Mouse (Mus musculus) CH12.LX (cell line): ENCODE data around the gene Aldh3b1. TPM values are rescaled to one million over a fixed set of nuclear protein-coding genes. Genes with fewer than 3 reads are reported as not detected.

Source experiments
- DNase-seq: peaks from one replicate; pipeline ENCODE4 v3.0.0-alpha.2; 2013; ENCODE audit errors: extremely low read depth
- H3K27ac ChIP-seq: 2 replicates; pipeline ENCODE4 v1.5.1; 2012; ENCODE audit warnings: low read depth, mild to moderate bottlenecking, control low read depth, moderate library complexity; ENCODE audit not compliant: insufficient read depth
- H3K27me3 ChIP-seq: replicated peaks from 2 replicates; pipeline ENCODE3; 2012; ENCODE audit warnings: inconsistent platforms
- H3K36me3 ChIP-seq, 2 experiments: replicated peaks in 1 of 2; 2 replicates each; pipeline versions ENCODE3 to v1.6.1; 2012; ENCODE audit warnings: inconsistent platforms in 1 of 2, low read length in 1 of 2, mild to moderate bottlenecking in 1 of 2, mixed read lengths in 1 of 2, moderate library complexity in 1 of 2; ENCODE audit not compliant: control insufficient read depth in 1 of 2, insufficient read depth in 1 of 2
- H3K4me1 ChIP-seq, 2 experiments: 2 replicates each; pipeline ENCODE4 v1.6.1; 2012; ENCODE audit warnings: inconsistent platforms in 1 of 2, moderate library complexity in 1 of 2; ENCODE audit not compliant: insufficient read depth in 2 of 2, control insufficient read depth in 1 of 2
- H3K4me2 ChIP-seq: 2 replicates; pipeline ENCODE4 v1.6.1; 2012; ENCODE audit warnings: low read depth, mild to moderate bottlenecking, control low read depth; ENCODE audit not compliant: poor library complexity, insufficient read depth, severe bottlenecking
- H3K4me3 ChIP-seq, 3 experiments: fragments of 150-350 bp in 1 of 3; sonication (generic) in 1 of 3; replicated peaks in 1 of 3; 2 replicates each; pipeline versions ENCODE3 to v1.5.1; 2011 to 2012; ENCODE audit warnings: low read depth in 2 of 3, low read length in 2 of 3, mild to moderate bottlenecking in 2 of 3, moderate library complexity in 2 of 3, control low read depth in 1 of 3, improper control_type of control experiment in 1 of 3, inconsistent platforms in 1 of 3, mixed read lengths in 1 of 3; ENCODE audit not compliant: poor library complexity in 1 of 3
- H3K79me2 ChIP-seq: replicated peaks from 2 replicates; pipeline ENCODE4 v1.6.1; 2012; ENCODE audit warnings: mild to moderate bottlenecking, moderate library complexity; ENCODE audit not compliant: control insufficient read depth, poor library complexity, insufficient read depth, severe bottlenecking; ENCODE audit errors: extremely low read depth
- H3K9ac ChIP-seq: 2 replicates; pipeline ENCODE4 v1.6.1; 2012; ENCODE audit warnings: low read depth, mild to moderate bottlenecking, control low read depth, moderate library complexity; ENCODE audit not compliant: insufficient read depth
- H3K9me3 ChIP-seq: replicated peaks from 2 replicates; pipeline ENCODE3; 2012; ENCODE audit warnings: low read length, inconsistent platforms, mixed read lengths
- CTCF ChIP-seq, 2 experiments: IDR thresholded peaks in 1 of 2; conservative IDR thresholded peaks in 1 of 2; 2 replicates each; pipeline ENCODE4 v1.5.1; 2011 to 2012; ENCODE audit warnings: low read depth in 2 of 2, low read length in 2 of 2, improper control_type of control experiment in 1 of 2, inconsistent platforms in 1 of 2, mild to moderate bottlenecking in 1 of 2, moderate library complexity in 1 of 2
- E2F4 ChIP-seq: IDR thresholded peaks from 2 replicates; pipeline ENCODE4 v1.6.1; 2011; ENCODE audit warnings: low read depth, low read length, improper control_type of control experiment; ENCODE audit not compliant: insufficient replicate concordance
- ELF1 ChIP-seq: IDR thresholded peaks from 2 replicates; pipeline ENCODE4 v1.6.1; 2014; ENCODE audit warnings: low read depth, mild to moderate bottlenecking, inconsistent platforms, low read length, improper control_type of control experiment
- EP300 ChIP-seq: IDR thresholded peaks from 2 replicates; pipeline ENCODE4 v1.6.1; 2011; ENCODE audit warnings: low read length, improper control_type of control experiment
- HCFC1 ChIP-seq: IDR thresholded peaks from 2 replicates; pipeline ENCODE4 v1.6.1; 2012; ENCODE audit warnings: low read depth, mild to moderate bottlenecking, inconsistent platforms, low read length, improper control_type of control experiment
- IRF4 ChIP-seq: IDR thresholded peaks from 2 replicates; pipeline ENCODE4 v1.6.1; 2014; ENCODE audit warnings: low read depth, mild to moderate bottlenecking, inconsistent platforms, low read length, improper control_type of control experiment
- MAX ChIP-seq: IDR thresholded peaks from 2 replicates; pipeline ENCODE4 v1.6.1; 2011; ENCODE audit warnings: low read length, improper control_type of control experiment
- MAZ ChIP-seq: IDR thresholded peaks from 2 replicates; pipeline ENCODE4 v1.6.1; 2012; ENCODE audit warnings: low read depth, mild to moderate bottlenecking, inconsistent platforms, low read length, improper control_type of control experiment, moderate library complexity
- MEF2A ChIP-seq: IDR thresholded peaks from 2 replicates; pipeline ENCODE4 v1.6.1; 2014; ENCODE audit warnings: low read depth, mild to moderate bottlenecking, inconsistent platforms, low read length, improper control_type of control experiment, borderline replicate concordance
- MXI1 ChIP-seq: IDR thresholded peaks from 2 replicates; pipeline ENCODE4 v1.6.1; 2011; ENCODE audit warnings: mild to moderate bottlenecking, low read depth, low read length, improper control_type of control experiment
- PAX5 ChIP-seq: IDR thresholded peaks from 2 replicates; pipeline ENCODE4 v1.6.1; 2012; ENCODE audit warnings: low read length, inconsistent platforms, mixed read lengths
- POLR2A ChIP-seq: IDR thresholded peaks from 2 replicates; pipeline ENCODE4 v1.6.1; 2011; ENCODE audit warnings: low read depth, mild to moderate bottlenecking, improper control_type of control experiment, low read length
- POLR2AphosphoS2 ChIP-seq: IDR thresholded peaks from 2 replicates; pipeline ENCODE4 v1.6.1; 2011; ENCODE audit warnings: low read depth, low read length, improper control_type of control experiment
- RAD21 ChIP-seq: IDR thresholded peaks from 2 replicates; pipeline ENCODE4 v1.6.1; 2011; ENCODE audit warnings: low read depth, mild to moderate bottlenecking, low read length, improper control_type of control experiment, moderate library complexity
- SIN3A ChIP-seq: IDR thresholded peaks from 2 replicates; pipeline ENCODE4 v1.6.1; 2012; ENCODE audit warnings: low read length, improper control_type of control experiment, inconsistent platforms
- TBP ChIP-seq: conservative IDR thresholded peaks from 2 replicates; pipeline ENCODE4 v1.6.1; 2011; ENCODE audit warnings: low read depth, low read length, improper control_type of control experiment
- ZKSCAN1 ChIP-seq: IDR thresholded peaks from 2 replicates; pipeline ENCODE4 v1.6.1; 2012; ENCODE audit warnings: low read depth, inconsistent platforms, low read length, improper control_type of control experiment, borderline replicate concordance
- ZMIZ1 ChIP-seq: IDR thresholded peaks from 2 replicates; pipeline ENCODE4 v1.6.1; 2012; ENCODE audit warnings: low read depth, mild to moderate bottlenecking, inconsistent platforms, low read length, improper control_type of control experiment
- ZNF384 ChIP-seq: IDR thresholded peaks from 2 replicates; pipeline ENCODE4 v1.6.1; 2012; ENCODE audit warnings: low read depth, low read length, improper control_type of control experiment, inconsistent platforms
- dilution Hi-C: fragments of 300-500 bp; cut with MboI; formaldehyde crosslinking; loops from 2 replicates; pipeline ENCODE4 v1.14.3; 2020; ENCODE audit warnings: low sequenced_read_pairs; ENCODE audit not compliant: extremely low pct_unique_long_range_greater_than_20kb, extremely low pct_ligation_motif_present
- in situ Hi-C: fragments of 300-500 bp; cut with MboI; formaldehyde crosslinking; loops from 3 replicates; pipeline ENCODE4 v1.14.3; 2019; ENCODE audit warnings: low sequenced_read_pairs, low pct_ligation_motif_present, low pct_unique_long_range_greater_than_20kb, mixed read lengths
- polyA plus RNA-seq: library from polyadenylated mRNA; unstranded; fragments of >175 nt; gene quantifications from 2 replicates; pipeline ENCODE4 v1.2.1, GENCODE M21; 2012; ENCODE audit warnings: low read depth; ENCODE audit not compliant: insufficient read length
- total RNA-seq, 2 experiments: library from RNA; depleted of rRNA; stranded (reverse); fragments of 300-350 nt in 1 of 2; fragments of >200 nt in 1 of 2; gene quantifications; 2 replicates each; pipeline ENCODE4 v1.2.3; 2012 to 2014

The Aldh3b1 gene
- total and polyA plus RNA-seq, 3 experiments, result 5.9 to 8.1 (median 8.1) TPM

DNA sequence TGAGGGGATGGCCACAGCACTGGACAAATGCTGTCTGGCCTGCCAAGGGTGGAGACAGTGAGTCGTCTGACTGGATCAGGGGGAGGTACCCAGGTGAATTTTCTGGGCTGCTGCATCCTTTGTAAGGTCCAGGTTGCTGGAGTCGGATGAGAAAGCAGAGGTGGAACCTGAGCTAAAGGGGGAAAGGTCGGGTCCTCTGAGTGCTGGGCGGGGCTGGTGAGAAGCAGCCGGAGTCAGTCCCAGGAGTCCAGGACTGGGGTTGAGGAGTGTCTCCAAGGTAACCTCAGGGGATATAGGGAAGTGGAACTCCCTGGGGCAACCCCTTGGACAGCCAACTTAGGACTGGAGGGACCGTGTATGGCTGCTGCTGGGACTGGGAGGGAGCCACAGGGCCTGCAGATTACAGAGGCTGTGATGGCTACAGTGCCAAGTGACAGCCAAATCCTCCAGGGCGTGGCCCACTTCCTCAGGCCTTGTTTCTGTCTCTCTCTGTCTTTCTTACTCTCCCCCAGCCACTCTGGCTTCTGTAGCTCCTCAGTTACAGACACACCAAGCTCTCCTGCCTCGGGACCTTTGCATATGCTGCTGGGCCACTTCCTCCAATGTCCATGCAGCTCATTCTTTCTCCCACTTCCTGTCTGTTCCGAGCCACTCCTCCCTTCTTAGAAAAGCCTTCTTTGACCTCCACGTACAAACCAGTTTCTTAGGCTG is 6.8 kb downstream of the Aldh3b1 start:
- peaks cover 0 to 20% of the 10 kb centered on the region in 2 experiments for H3K36me3 ChIP-seq
- dilution Hi-C loops, result no loop called here
- H3K79me2 ChIP-seq, result no peaks in the 10 kb centered on the region
- TF ChIP-seq E2F4 (no peak), EP300 (peak; percentile 57), MXI1 (no peak), ZNF384 (no peak), RAD21 (peak; percentile 6; the same call in 1 of the 2 replicates), MAX (no peak; the same call in 1 of the 2 replicates), MAZ (no peak), PAX5 (no peak), IRF4 (peak; percentile 61), TBP (0 out of 2 replicates have a peak, but pooled peaks have one; percentile 38), POLR2A (peak; percentile 45; the same call in 1 of the 2 replicates), SIN3A (no peak), POLR2AphosphoS2 (no peak), ELF1 (peak; percentile 61), CTCF (conservative IDR thresholded peaks at IDR 0.05 in 1 of 2, IDR thresholded peaks at IDR 0.05 in 1 of 2; ENCODE audit: low read depth in 2 of 2, low read length in 2 of 2) (no peak), ZKSCAN1 (no peak), ZMIZ1 (0 out of 2 replicates have a peak, but pooled peaks have one; percentile 29), HCFC1 (no peak), MEF2A (peak; percentile 62; the same call in 1 of the 2 replicates)
- TF ChIP-seq, all 38 proteins: peak for 8
- H3K27me3 ChIP-seq, result no peaks in the 10 kb centered on the region
- H3K27ac ChIP-seq, result peak overlapping the region; percentile 84
- peak overlapping the region; percentile 34; the same call in 1 of the 2 replicates for H3K4me2 ChIP-seq
- peak overlapping the region in 1 of 3 experiments; percentile 1 for H3K4me3 ChIP-seq
- DNase-seq, result peak; percentile 75
- H3K9ac ChIP-seq, result peak overlapping the region; percentile 2; the same call in 1 of the 2 replicates
- no peaks in the 10 kb centered on the region for H3K9me3 ChIP-seq
- in situ Hi-C loops, result no loop called here
- peaks cover 30 to 59% of the 10 kb centered on the region in 2 experiments for H3K4me1 ChIP-seq

DNA sequence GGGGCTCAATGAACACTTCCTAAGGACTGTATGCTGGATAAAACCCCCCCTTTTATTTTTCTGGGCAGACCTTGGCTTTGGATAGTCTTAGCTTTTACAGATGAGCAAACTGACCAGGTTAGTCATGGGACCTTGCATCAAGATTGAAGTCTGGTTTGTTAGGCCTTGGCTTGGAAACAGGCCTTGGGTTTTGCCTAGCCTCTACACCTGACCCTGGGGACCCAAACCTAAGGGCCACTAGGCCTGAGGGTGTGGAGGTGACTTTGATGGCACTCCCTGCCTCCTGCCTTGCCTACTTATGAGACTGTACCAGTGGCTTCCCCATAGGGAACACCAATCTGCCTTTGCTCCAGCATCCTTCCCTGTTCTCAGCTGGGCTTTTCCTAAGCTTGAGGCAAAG is 9.7 kb downstream of the Aldh3b1 start:
- H3K4me1 ChIP-seq, result peaks cover 25 to 48% of the 10 kb centered on the region in 2 experiments
- TF ChIP-seq ZKSCAN1 (no peak), POLR2AphosphoS2 (no peak)
- no peak for DNase-seq
- H3K4me2 ChIP-seq, result no peak overlapping the region
- H3K4me3 ChIP-seq, result no peak overlapping the region
- H3K27ac ChIP-seq, result no peak overlapping the region
- no peaks in the 10 kb centered on the region for H3K9me3 ChIP-seq
- no peaks in the 10 kb centered on the region for H3K79me2 ChIP-seq
- H3K9ac ChIP-seq, result no peak overlapping the region
- H3K27me3 ChIP-seq, result no peaks in the 10 kb centered on the region
- H3K36me3 ChIP-seq, result peaks cover 0 to 35% of the 10 kb centered on the region in 2 experiments
- dilution Hi-C loops (no loop called here), in situ Hi-C loops (no loop called here)
